Mouse (Mus musculus): ENCODE data around the gene Wdr89.

GRCm38 (mm10) chr12:75649058-75649705 is 20.2 kb downstream of the Wdr89 start:
- TF ChIP-seq CTCF (IDR thresholded peaks at IDR 0.05; ENCODE audit: low read depth, low read length) (no peak), TAL1 (conservative IDR thresholded peaks at IDR 0.05; ENCODE audit: low read depth, low read length) (no peak), GATA1 (IDR thresholded peaks at IDR 0.05; ENCODE audit: borderline replicate concordance, low read length) (no peak)
